Mouse (Mus musculus) lung, embryonic 15.5 days (tissue): ENCODE measurements at regions not wholly inside any gene's neighbourhood (a gene's known extent, or its start where the extent isn't known, plus 50 kb on each side); places are given as distances from the start of the nearest gene placed in this dataset. TPM values are rescaled to one million over a fixed set of nuclear protein-coding genes. Genes with fewer than 3 reads are reported as not detected.
A peak's percentile ranks its signal among the peaks of the same experiment; 100 is the strongest.

Experiments
- ATAC-seq: fragments of 200-750 bp; cut with Nextera tagmentation; 2 replicates; pipeline ENCODE4 v1.8.0; 2017; ENCODE audit warnings: moderate number of reproducible peaks, borderline replicate concordance; ENCODE audit not compliant: low FRiP score, low TSS enrichment; ENCODE audit errors: extremely low read depth
- H3K27ac ChIP-seq: fragments of 300-500 bp; sonication (generic); 2 replicates; pipeline ENCODE4 v1.5.1; 2015; ENCODE audit warnings: moderate library complexity, mild to moderate bottlenecking, inconsistent platforms
- H3K27me3 ChIP-seq: fragments of 300-500 bp; sonication (generic); 2 replicates; pipeline ENCODE4 v1.6.1; 2015; ENCODE audit warnings: inconsistent platforms
- H3K36me3 ChIP-seq: fragments of 300-500 bp; sonication (generic); 2 replicates; pipeline ENCODE4 v1.6.1; 2015; ENCODE audit warnings: inconsistent platforms
- H3K4me1 ChIP-seq: fragments of 300-500 bp; sonication (generic); 2 replicates; pipeline ENCODE4 v1.6.1; 2015; ENCODE audit warnings: inconsistent platforms
- H3K4me2 ChIP-seq: fragments of 300-500 bp; sonication (generic); 2 replicates; pipeline ENCODE4 v1.6.1; 2015; ENCODE audit warnings: inconsistent platforms, mild to moderate bottlenecking, moderate library complexity
- H3K4me3 ChIP-seq: fragments of 300-500 bp; sonication (generic); 2 replicates; pipeline ENCODE4 v1.5.1; 2015; ENCODE audit warnings: mild to moderate bottlenecking, inconsistent platforms
- H3K9ac ChIP-seq: fragments of 300-500 bp; sonication (generic); 2 replicates; pipeline ENCODE4 v1.6.1; 2015; ENCODE audit warnings: inconsistent platforms
- H3K9me3 ChIP-seq: fragments of 300-500 bp; sonication (generic); 2 replicates; pipeline ENCODE4 v1.6.1; 2016; ENCODE audit warnings: inconsistent platforms
- WGBS: fragments of 180-500 bp; shearing (Covaris S2); methylation state at CpG from one replicate; pipeline ENCODE4 v1.1.7; 2015; 5-methylcytosine and 5-hydroxymethylcytosine counted together
- microRNA counts: library from miRNA; unstranded; fragments of <30 nt; microRNA quantifications from one replicate; lab custom pipeline; 2016
- microRNA-seq: library from miRNA; unstranded; fragments of <30 nt; microRNA quantifications from one replicate; pipeline ENCODE4, GENCODE M21; 2016

DNA sequence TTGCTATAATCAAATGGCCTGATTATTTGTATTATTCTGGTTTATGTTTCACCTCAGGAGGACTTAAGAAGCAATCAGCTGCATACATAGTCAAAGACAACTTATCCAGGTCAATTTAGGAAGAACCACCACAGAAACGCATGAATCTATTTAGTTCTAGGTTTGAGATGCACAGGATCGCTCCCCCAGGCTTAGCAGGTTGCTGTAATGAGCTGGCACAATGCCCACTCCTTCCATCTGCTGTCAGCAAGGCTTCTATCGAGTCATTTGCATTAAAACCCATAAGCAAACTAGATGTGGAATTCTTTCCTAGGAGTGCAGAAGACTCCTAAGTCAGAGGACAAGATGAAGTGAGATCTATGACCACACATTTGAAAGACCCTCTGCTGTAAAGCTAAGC, 455.6 kb downstream of the Tecrl start:
- no peaks in the 10 kb centered on the region for H3K27me3 ChIP-seq
- no peaks in the 10 kb centered on the region for H3K4me1 ChIP-seq
- WGBS = 57% methylated on average over 3 of the region's 3 CpGs
- ATAC-seq = no peak
- no peak overlapping the region for H3K4me2 ChIP-seq
- no peak overlapping the region for H3K27ac ChIP-seq
- H3K9me3 ChIP-seq = no peaks in the 10 kb centered on the region
- H3K36me3 ChIP-seq = no peaks in the 10 kb centered on the region
- no peak overlapping the region for H3K9ac ChIP-seq
- no peak overlapping the region for H3K4me3 ChIP-seq

DNA sequence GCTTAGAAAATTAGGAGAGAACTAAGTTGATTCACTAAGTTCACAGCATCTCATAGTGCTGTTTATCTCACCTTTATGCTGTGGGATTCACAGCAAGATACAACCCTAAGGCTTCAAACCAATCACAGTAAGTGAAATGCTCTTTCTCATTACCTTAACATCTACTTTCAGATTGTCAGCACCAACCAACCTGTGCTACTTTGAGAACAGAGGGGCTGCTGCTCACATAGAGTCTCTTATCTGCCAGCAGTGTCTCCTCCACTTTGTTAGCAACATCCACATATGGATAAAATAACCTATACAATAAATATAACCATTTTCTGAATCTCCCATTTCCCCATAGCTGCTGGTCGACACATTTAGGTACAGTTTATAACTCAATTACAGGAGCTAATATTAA, 456.1 kb downstream of the Tecrl start:
- no peak for ATAC-seq
- no peaks in the 10 kb centered on the region for H3K9me3 ChIP-seq
- no peak overlapping the region for H3K4me3 ChIP-seq
- no peaks in the 10 kb centered on the region for H3K27me3 ChIP-seq
- no peaks in the 10 kb centered on the region for H3K4me1 ChIP-seq
- no peak overlapping the region for H3K27ac ChIP-seq
- H3K36me3 ChIP-seq = no peaks in the 10 kb centered on the region
- H3K4me2 ChIP-seq = no peak overlapping the region
- H3K9ac ChIP-seq = no peak overlapping the region
- WGBS = 82% methylated on average over 1 of the region's 1 CpGs

DNA sequence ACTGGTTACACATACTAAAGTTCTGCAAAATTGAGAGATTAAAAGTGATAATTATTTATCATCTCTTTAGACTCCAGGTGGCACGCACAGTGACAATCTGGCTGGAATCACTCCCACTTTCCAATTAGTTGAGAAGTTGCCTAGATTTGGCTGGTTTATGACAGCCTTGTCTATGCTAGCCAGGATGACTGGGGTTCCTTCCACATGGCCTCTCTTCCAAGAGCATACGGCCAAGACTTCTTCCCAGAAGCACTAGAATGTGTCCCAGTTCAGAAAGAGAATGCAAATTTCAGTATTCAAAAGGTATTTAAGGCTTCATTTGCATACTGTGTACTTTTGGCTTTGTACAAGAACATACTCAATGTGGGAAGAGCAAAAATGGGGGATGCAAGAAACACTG, 456.6 kb downstream of the Tecrl start:
- H3K4me2 ChIP-seq = no peak overlapping the region
- H3K4me1 ChIP-seq = no peaks in the 10 kb centered on the region
- H3K9ac ChIP-seq = no peak overlapping the region
- H3K36me3 ChIP-seq = no peaks in the 10 kb centered on the region
- WGBS = 69% methylated on average over 2 of the region's 2 CpGs
- H3K4me3 ChIP-seq = no peak overlapping the region
- no peaks in the 10 kb centered on the region for H3K9me3 ChIP-seq
- no peaks in the 10 kb centered on the region for H3K27me3 ChIP-seq
- no peak overlapping the region for H3K27ac ChIP-seq
- ATAC-seq = no peak

DNA sequence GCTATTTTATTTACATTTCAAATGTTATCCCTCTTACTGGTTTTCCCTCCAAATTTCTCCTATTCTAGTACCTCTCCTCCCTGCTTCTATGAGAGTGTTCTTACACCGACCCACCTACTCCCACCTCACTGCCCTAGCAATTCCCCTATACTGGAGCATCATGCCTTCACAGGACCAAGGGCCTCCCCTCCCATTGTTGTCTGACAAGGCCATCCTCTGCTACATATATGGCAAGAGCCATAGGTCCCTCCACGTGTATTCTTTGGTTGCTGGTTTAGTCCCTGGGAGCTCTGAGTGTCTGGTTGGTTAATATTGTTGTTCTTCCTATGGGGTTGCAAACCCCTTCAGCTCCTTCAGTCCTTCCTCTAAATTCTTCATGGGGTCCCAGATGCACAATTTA, 485.7 kb downstream of the Tecrl start:
- H3K27ac ChIP-seq = no peak overlapping the region
- WGBS = 72% methylated on average over 2 of the region's 2 CpGs
- H3K9ac ChIP-seq = no peak overlapping the region
- no peak overlapping the region for H3K4me3 ChIP-seq
- no peak overlapping the region for H3K4me2 ChIP-seq
- no peaks in the 10 kb centered on the region for H3K27me3 ChIP-seq
- H3K36me3 ChIP-seq = no peaks in the 10 kb centered on the region
- no peak for ATAC-seq
- no peaks in the 10 kb centered on the region for H3K9me3 ChIP-seq
- H3K4me1 ChIP-seq = no peaks in the 10 kb centered on the region

DNA sequence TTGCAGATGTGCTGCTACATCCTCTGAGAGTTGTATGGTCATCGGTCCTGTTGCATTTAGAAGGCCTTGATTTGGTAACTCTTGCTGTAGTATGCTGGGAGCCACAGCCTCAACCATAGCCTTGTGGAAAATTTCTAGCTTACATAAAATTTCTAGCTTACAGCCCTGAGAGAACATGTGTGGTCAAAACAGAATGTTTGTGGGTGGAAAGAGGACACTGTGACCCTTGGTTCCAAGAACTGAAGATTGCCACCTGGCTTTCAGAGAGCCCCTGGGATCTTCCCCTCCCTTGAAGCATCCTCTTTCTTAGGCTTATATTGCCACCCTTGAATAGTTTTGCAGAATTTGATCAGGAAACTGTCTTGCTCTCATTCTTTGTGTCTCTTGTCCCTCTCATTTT, 490.6 kb downstream of the Tecrl start:
- no peaks in the 10 kb centered on the region for H3K27me3 ChIP-seq
- WGBS = 96% methylated on average over 1 of the region's 1 CpGs
- H3K36me3 ChIP-seq = no peaks in the 10 kb centered on the region
- no peak overlapping the region for H3K9ac ChIP-seq
- no peak overlapping the region for H3K4me2 ChIP-seq
- no peak overlapping the region for H3K27ac ChIP-seq
- no peaks in the 10 kb centered on the region for H3K4me1 ChIP-seq
- no peak overlapping the region for H3K4me3 ChIP-seq
- no peaks in the 10 kb centered on the region for H3K9me3 ChIP-seq
- no peak for ATAC-seq

DNA sequence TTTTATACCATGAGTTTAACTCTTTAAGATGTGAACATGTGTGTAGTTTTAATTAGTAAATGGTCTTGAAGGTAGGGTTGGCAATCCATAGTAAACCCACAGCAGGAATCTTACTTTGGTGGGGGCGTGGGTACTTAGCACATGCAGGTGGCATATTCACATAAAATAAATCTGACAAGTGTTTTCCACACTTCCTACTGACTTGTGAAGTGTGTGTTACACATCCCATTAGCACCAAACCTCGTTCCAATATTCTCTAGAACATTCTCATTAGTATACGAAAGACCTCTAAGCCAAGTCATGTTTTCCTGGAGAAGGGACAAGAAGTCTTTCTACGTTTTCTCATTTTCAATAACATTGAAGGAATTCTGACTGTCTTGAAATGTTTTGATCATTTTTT, 529.7 kb downstream of the Tecrl start:
- no peak overlapping the region for H3K9ac ChIP-seq
- 64% methylated on average over 4 of the region's 4 CpGs for WGBS
- no peaks in the 10 kb centered on the region for H3K4me1 ChIP-seq
- no peaks in the 10 kb centered on the region for H3K36me3 ChIP-seq
- no peak for ATAC-seq
- no peak overlapping the region for H3K4me3 ChIP-seq
- H3K27me3 ChIP-seq = no peaks in the 10 kb centered on the region
- no peak overlapping the region for H3K27ac ChIP-seq
- H3K9me3 ChIP-seq = no peaks in the 10 kb centered on the region
- H3K4me2 ChIP-seq = no peak overlapping the region

DNA sequence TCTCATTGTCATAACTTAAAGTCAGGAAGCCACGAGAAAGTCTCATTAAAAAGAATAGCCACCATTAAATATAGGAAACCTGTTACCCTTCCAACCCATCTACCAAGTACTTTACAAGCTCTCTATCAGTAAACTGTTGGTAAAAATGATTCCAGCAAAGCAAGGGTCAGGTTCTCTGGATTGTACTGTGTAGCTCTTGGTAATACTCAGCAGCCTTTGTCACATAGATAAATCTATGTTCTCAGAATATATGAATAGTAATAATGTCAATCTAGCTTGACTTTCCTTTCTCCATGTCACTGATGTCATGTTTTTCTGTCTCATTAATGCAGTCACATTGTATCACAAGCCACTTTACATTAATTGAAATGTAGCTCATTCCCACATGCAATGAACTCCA, 561.8 kb downstream of the Tecrl start:
- Histone ChIP-seq H3K4me3 (no peak overlapping the region), H3K27ac (no peak overlapping the region), H3K27me3 (no peaks in the 10 kb centered on the region), H3K9ac (no peak overlapping the region), H3K4me2 (no peak overlapping the region), H3K4me1 (no peaks in the 10 kb centered on the region), H3K36me3 (no peaks in the 10 kb centered on the region), H3K9me3 (no peaks in the 10 kb centered on the region)
- WGBS = 78% methylated on average over 1 of the region's 1 CpGs
- no peak for ATAC-seq

MicroRNA genes in the stretch of these regions (microRNA counts, 519-probe panel; counts per million panel counts)
- microRNA mmu-miR-1187 (lab: Ali Mortazavi, UCI) = 2,124 counts per million, percentile 22 among the panel's probes with 10 or more counts

Small RNAs in the stretch of these regions (microRNA-seq; reads per million reads assigned to microRNA genes)
- not detected for gene Mir1187
